Mouse (Mus musculus) megakaryocyte, embryonic 14.5 days (primary cell): ENCODE results near the gene Ccdc159.

Experiments
- FLI1 ChIP-seq: IDR thresholded peaks from 2 replicates; pipeline ENCODE4 v1.6.1; 2012; ENCODE audit warnings: low read length, inconsistent platforms, mixed read lengths
- GATA1 ChIP-seq: IDR thresholded peaks from 3 replicates; pipeline ENCODE4 v1.6.1; 2012; ENCODE audit warnings: mixed read lengths, low read length, inconsistent platforms, borderline replicate concordance

GRCm38 (mm10) chr9:21926155-21926554 is 1.1 kb upstream of the Ccdc159 start:
- TF ChIP-seq GATA1 = no peak
- no peak for TF ChIP-seq FLI1
